Mouse (Mus musculus) kidney, adult 2 months (tissue): ENCODE measurements around the gene Tmem177.

Experiments used
- CTCF ChIP-seq: fragments of 200-500 bp; conservative IDR thresholded peaks from 2 replicates; pipeline ENCODE4 v1.5.1; 2011; ENCODE audit warnings: low read depth, mild to moderate bottlenecking, control low read depth, low read length, moderate library complexity, mixed read lengths; ENCODE audit not compliant: insufficient read depth, insufficient read length
- POLR2A ChIP-seq: fragments of 200-500 bp; IDR thresholded peaks from one replicate; pipeline ENCODE4 v1.6.1; 2011; ENCODE audit warnings: low read depth, low read length, control low read depth

DNA sequence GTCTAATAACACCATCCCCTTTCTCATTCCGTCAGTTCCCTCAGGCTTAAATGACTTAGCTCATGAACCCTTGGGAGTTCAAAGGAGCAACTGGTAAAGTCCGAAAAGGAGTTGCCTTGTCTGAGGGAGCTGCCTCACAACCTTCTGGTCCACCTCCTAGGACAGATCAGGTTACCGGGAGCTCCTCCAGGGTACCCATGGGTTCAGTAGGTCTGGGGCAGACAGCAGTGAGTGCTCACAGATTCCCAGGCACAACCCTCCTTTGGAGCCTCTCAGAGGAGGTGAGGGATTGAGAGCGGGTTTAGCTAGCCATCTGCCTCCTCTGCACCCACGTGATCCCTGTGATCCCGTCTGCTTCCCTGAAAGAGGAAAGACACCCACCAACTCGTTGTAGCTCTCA lies 23.9 kb upstream of the Tmem177 start:
- TF ChIP-seq CTCF (no peak), POLR2A (no peak)
